Mouse (Mus musculus) spleen, postnatal 4 days (tissue): ENCODE measurements around the gene Tmem184c.

ENCODE experiments used
- DNase-seq, 2 experiments: peaks; one replicate each; pipeline ENCODE4 v3.0.0; 2022; ENCODE audit warnings: low spot score in 2 of 2

The Tmem184c gene

GRCm38 (mm10) chr8:77610374-77610969, at the start of gene Tmem184c:
TSS of gene Tmem184c (minus strand) at chr8:77610698.
- peak; percentile 95 to 96 for DNase-seq

DNA sequence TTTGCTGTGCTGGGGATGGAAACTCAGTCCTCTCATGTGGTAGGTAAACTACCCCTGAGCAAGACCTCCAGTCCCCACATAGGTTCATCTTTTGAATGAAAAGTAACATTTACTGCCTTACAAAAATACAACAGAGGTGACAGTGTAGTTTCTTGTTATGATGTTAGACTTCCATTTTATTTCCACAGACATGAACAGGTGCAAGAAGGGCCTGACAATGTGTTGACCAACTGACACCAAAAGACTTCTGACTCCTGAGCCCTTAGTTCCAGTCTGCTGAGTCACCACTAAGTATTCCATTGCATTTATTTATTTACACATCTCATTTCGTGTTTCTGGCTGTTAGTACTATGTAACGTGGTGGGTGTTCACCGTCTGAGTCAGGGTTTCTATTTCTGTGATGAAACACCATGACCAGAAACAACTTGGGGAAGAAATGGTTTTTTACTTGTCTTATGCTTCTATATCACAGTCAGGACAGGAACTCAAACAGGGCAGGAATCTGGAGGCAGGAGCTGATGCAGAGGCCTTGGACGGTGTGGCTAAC, 49.1 kb upstream of the Tmem184c start:
- DNase-seq, result no peak

DNA sequence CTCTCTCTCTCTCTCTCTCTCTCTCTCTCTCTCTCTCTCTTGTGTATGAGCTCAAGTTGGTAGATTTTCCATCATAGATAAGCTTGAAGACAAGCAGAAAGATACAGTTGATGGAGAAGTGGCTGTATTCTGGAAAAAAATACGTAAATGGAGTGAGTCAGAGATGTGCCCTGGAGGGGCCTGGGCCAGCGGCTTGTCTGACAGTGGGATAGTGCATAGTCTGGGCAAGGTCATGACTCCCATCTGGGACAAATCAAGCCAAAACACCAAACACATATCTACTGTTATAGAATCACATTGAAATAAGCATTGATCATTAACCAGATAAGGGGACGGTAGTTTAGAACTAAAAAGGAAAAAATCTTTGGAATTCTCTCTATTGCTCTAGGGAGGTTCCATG, 47.9 kb upstream of the Tmem184c start:
- no peak for DNase-seq

- DNase-seq, result no peak
These were observed 40.2 kb upstream of the Tmem184c start for GRCm38 (mm10) chr8:77650646-77651190.

DNA sequence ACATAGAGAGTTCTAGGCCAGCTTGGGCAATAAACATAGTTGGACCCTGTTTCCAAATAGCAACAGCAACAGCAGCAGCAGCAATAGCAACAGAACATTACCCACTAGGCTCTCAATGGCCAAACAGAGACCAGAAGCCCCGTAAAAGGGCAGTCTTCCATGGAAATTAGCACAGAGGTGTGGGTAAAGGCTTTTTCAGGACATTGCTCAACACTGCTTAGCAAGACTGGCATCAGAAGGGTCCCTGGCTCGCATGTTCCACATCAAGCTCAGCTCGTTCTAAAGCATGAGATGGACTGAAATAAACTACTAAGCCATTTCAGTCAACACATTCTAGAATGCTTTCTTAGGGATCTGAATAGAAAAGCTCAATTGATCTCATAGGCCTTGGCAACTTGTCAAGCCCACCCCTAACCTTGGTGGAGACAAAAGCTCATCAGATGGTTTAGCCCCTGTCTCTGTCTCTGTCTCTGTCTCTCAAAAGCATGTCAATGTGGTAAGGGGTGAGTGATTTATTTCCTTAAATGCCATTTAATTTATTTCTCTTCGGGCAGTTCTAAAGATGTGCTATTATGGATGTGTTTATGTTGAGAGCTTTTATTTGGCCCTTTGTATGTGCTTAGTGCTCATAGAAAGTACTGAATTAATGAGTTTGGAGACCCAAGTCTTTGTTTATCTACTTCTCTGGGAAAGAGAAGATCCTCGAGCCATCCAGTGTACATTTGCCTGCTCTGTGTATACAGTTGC, 29.8 kb upstream of the Tmem184c start:
- no peak for DNase-seq

GRCm38 (mm10) chr8:77637593-77637992, 27.1 kb upstream of the Tmem184c start:
- DNase-seq, result no peak

DNA sequence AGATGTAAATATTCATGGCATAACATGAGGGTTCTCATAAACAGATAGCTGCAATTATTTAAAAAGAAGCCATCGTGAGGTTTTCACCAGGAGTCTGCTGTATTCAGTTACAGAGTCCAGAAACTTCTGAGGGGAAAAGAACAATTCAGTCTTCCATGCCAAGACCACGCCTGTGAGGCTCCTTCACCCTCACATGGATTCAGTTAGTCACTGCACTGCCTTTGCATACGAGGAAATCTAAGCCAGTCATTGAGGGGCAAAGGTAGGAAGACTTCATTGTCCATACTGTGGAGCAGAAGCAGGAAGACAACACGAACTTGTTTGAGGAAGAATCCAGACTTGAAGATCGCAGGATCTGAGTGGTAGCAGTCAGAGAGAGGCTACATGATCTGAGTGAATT, 23.5 kb upstream of the Tmem184c start:
- DNase-seq, result no peak

DNA sequence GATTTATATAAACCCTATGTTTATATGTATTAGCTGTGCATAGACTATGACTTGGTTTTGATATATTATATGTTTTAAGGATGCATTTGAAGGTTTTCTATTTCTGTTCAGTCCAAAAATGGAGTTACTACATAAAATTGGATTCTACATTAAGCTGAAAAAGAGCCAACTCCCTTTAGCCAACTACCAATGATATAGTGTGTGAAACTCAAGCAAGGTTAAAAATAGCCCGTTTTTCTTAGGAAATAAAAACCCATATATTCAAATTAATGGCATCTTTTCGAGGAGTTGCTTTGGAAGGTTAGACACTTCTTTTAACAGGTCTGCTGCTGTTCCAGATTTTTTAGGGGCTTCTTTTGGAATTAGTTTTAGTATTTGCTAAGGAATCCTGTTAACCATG, 22.7 kb upstream of the Tmem184c start:
- DNase-seq, result no peak

- no peak for DNase-seq
These were observed 20.2 kb upstream of the Tmem184c start for GRCm38 (mm10) chr8:77630691-77631090.

- DNase-seq, result peak; percentile 53 to 84
These were observed 19.5 kb upstream of the Tmem184c start for GRCm38 (mm10) chr8:77629858-77630537.

DNA sequence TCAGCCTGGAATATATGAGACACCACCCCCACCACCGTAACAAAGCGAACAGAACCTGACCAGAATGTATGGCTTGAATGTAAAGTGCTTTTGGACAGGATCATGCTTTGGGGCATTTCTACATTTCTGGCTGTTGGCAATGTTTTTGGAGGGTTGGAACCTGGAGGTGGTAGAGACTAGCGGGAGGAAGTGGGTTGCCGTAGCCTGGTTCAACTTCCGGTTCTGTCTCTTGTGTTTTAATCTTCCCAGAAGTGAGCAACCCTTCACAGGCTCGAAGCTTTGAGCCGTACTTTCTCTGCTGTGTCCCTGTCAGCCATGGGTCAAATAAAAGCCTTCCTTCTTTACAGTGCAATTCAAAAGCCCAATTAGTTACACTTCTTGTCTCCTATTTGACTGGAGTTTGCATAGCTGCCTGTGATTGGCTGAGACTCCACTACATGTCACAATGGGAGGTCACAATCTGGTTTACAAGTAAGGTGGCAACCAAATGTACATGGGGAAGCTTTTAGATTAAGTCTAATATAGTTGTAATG, 13.2 kb upstream of the Tmem184c start:
- no peak for DNase-seq

GRCm38 (mm10) chr8:77617916-77618315, 7.4 kb upstream of the Tmem184c start:
- DNase-seq, result peak in 1 of 2 experiments; percentile 22

DNA sequence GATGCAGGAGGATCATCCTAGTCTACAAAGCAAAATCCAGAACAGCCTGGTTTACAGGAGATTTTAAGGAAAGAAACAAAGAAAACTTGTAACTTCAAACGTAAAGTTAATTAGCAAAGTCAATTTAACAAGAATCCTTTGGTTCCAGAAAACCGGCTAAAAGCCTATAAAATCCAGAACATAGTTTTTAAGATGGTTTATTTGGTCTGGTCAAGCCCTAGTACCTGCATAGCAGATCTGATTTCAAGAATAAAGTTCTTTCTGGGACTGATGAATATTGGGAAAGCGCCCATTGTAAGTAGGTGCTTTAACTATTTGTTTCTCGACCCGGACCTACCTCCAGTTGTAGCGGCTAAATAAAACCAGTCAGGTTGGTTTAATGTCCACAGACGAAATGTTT, 877 bp downstream of the Tmem184c start:
- DNase-seq, result no peak

GRCm38 (mm10) chr8:77584174-77584573, 26.3 kb downstream of the Tmem184c start:
- DNase-seq, result no peak

GRCm38 (mm10) chr8:77577674-77578073, 32.8 kb downstream of the Tmem184c start:
- no peak for DNase-seq

GRCm38 (mm10) chr8:77574229-77574628, 36.3 kb downstream of the Tmem184c start:
- no peak for DNase-seq

- no peak for DNase-seq
These were observed 49.1 kb downstream of the Tmem184c start for GRCm38 (mm10) chr8:77561441-77561840.

GRCm38 (mm10) chr8:77552491-77552890, 58.0 kb downstream of the Tmem184c start:
- DNase-seq, result no peak

DNA sequence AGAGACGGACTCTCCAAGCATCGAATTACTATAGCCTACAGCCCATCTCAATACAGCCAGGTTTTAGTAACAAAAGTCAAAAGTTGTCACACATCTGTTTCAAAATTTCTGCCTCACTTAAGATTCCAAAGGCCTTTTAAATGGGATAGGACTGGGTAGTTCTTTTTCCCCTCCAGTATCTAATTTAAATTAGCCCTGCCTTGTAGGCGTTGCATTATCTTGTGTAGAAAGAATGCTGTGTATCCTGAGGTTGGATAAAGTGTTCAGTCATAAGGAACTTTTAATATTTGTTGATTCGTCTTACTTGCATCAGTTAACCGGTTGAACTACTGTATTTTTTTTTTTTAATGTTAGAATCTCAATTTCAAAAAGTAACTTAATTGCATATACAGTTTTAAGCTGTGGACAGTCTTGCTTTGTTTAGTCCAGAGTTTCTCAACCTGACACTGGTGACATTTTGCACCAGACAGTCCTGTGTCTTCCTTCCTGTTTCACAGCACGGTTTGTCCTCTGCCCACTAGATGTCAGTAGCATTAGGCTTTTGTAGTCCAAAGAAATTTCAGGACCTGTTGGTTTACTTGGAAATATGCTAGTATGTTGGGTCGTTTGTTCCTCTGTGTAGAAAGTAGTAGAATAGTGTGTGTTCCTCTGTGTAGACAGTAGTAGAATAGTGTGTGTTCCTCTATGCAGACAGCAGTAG, 60.5 kb downstream of the Tmem184c start:
- peak in 1 of 2 experiments; percentile 30 for DNase-seq

- DNase-seq, result peak; percentile 92 to 98
These were observed 61.3 kb downstream of the Tmem184c start, which contains the start of gene Prmt9 for GRCm38 (mm10) chr8:77549121-77549706. TSS of gene Prmt9 (plus strand) at chr8:77549397.
